Mouse (Mus musculus) ES-E14 (cell line): Measurements from ENCODE around the gene Cnp. TPM values are rescaled to one million over a fixed set of nuclear protein-coding genes. Genes with fewer than 3 reads are reported as not detected.
A peak's percentile ranks its signal among the peaks of the same experiment; 100 is the strongest.
"Not testable (repeated sequence)": the region's sequence is repeated elsewhere in the genome, so short reads cannot be mapped to it uniquely, and the experiment has no call there.

Experiments used
- DNase-seq: peaks from one replicate; pipeline ENCODE4 v3.0.0-alpha.2; 2013; ENCODE audit warnings: low read depth, low spot score
- H3K27ac ChIP-seq: 2 replicates; pipeline ENCODE4 v1.5.1; 2012; ENCODE audit warnings: low read depth, mild to moderate bottlenecking, low read length, moderate library complexity, mixed read lengths; ENCODE audit not compliant: poor library complexity, insufficient read depth, severe bottlenecking
- H3K36me3 ChIP-seq: 2 replicates; pipeline ENCODE4 v1.6.1; 2012; ENCODE audit warnings: mild to moderate bottlenecking, low read length, moderate library complexity, mixed read lengths; ENCODE audit not compliant: control insufficient read depth, poor library complexity, insufficient read depth, severe bottlenecking
- H3K4me1 ChIP-seq, 2 experiments: fragments of 150-350 bp in 1 of 2; sonication (generic) in 1 of 2; 2 replicates each; pipeline ENCODE4 v1.6.1; 2012; ENCODE audit warnings: low read length in 2 of 2, mild to moderate bottlenecking in 1 of 2, mixed read lengths in 1 of 2; ENCODE audit not compliant: control insufficient read depth in 2 of 2, insufficient read depth in 2 of 2, poor library complexity in 1 of 2
- H3K4me3 ChIP-seq, 2 experiments: fragments of 150-350 bp in 1 of 2; sonication (generic) in 1 of 2; 2 replicates each; pipeline ENCODE4 v1.5.1; 2012; ENCODE audit warnings: low read length in 2 of 2, low read depth in 1 of 2, mild to moderate bottlenecking in 1 of 2, mixed read lengths in 1 of 2; ENCODE audit not compliant: insufficient read depth in 1 of 2, poor library complexity in 1 of 2, severe bottlenecking in 1 of 2
- H3K9ac ChIP-seq: 2 replicates; pipeline ENCODE4 v1.6.1; 2012; ENCODE audit warnings: low read depth, mild to moderate bottlenecking, low read length, mixed read lengths; ENCODE audit not compliant: poor library complexity, insufficient read depth, severe bottlenecking
- H3K9me3 ChIP-seq: fragments of 150-350 bp; sonication (generic); 2 replicates; pipeline ENCODE4 v1.6.1; 2012; ENCODE audit warnings: low read depth, mild to moderate bottlenecking, low read length; ENCODE audit not compliant: control insufficient read depth, insufficient read depth
- CHD2 ChIP-seq: IDR thresholded peaks from 2 replicates; pipeline ENCODE4 v1.6.1; 2014; ENCODE audit warnings: mild to moderate bottlenecking, low read depth, low read length, inconsistent platforms
- HCFC1 ChIP-seq: IDR thresholded peaks from 2 replicates; pipeline ENCODE4 v1.6.1; 2012; ENCODE audit warnings: low read length, inconsistent platforms, borderline replicate concordance; ENCODE audit not compliant: insufficient read depth
- MAFK ChIP-seq: IDR thresholded peaks from 2 replicates; pipeline ENCODE4 v1.6.1; 2014; ENCODE audit warnings: mild to moderate bottlenecking, low read depth, low read length, inconsistent platforms; ENCODE audit not compliant: insufficient read depth
- ZC3H11A ChIP-seq: IDR thresholded peaks from 2 replicates; pipeline ENCODE4 v1.6.1; 2012; ENCODE audit warnings: low read depth, mild to moderate bottlenecking, inconsistent platforms, low read length, borderline replicate concordance
- ZNF384 ChIP-seq: IDR thresholded peaks from 2 replicates; pipeline ENCODE4 v1.6.1; 2012; ENCODE audit warnings: low read depth, low read length, inconsistent platforms
- in situ Hi-C, 2 experiments: fragments of 600-800 bp; cut with MboI; formaldehyde crosslinking; loops; one replicate each; pipeline ENCODE4 v1.15.1; 2025; ENCODE audit warnings: low sequenced_read_pairs in 2 of 2, inconsistent platforms in 1 of 2; ENCODE audit not compliant: unreplicated experiment in 2 of 2
- total RNA-seq: library from RNA; depleted of rRNA; stranded (reverse); fragments of 300-350 nt; gene quantifications from 2 replicates; pipeline ENCODE4 v1.2.3, GENCODE M21; 2012

The Cnp gene
- total RNA-seq, 1 experiment: 11.9 TPM

DNA sequence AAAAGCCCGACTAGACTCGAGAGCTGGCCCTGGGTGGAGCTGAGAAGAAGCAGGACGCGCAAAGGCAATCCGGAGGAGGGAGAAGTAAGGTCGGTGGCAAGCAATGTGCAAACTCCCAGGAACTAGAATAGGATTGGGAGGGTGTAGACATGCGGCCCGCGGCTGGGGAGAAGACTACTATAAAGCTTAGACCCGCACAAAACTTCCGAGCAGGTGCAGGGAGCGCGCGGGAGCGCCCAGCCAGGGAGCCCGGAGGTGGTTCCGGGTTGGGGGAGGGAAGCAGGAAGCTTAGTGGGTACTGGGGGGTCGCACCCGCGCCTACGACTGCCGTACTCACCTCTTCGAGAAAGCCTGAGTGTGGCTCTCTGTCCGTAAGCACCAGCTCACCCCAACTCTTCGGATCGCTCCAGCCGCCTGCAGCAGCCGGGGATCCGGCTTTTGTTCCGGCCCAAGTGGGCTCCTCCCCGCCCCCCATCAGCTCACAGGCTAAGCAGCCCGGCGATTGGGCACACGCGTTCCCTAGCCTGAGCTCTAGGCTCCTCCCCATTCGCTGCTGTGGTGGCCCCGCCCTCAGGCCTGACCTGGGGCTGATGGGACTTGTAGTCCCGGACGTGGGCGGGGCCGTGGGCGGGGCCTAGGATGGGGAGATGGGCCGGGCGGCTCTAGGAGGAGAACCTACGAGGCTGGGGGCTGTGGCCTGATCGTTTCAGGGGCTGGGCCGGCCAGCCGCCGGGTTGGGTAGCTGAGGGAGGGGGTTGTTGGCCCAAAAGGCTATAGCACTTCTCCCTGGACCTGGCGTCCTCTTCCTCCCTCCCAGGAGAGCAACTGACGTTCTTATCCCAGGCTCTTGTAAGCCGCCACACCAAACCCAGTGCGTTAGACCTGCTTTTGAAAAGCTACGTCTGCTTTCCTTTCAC lies 47.0 kb upstream of the Cnp start, which contains the start of gene Acly:
Acly (minus strand) TSS at position 543 of the 917 bp plus-strand sequence.
- peak within 1 kb of the TSS; percentile 65 for H3K27ac ChIP-seq
- no peaks in the 10 kb centered on the region for H3K9me3 ChIP-seq
- H3K9ac ChIP-seq: peak within 1 kb of the TSS; percentile 95
- peak within 1 kb of the TSS; percentile 88 to 96 for H3K4me3 ChIP-seq
- no peak for TF ChIP-seq ZC3H11A
- TF ChIP-seq MAFK: no peak
- peak; percentile 90 for TF ChIP-seq HCFC1
- DNase-seq: peak; percentile 100
- in situ Hi-C loops: no loop called here
- H3K36me3 ChIP-seq: peaks cover 18% of the 10 kb centered on the region
- H3K4me1 ChIP-seq: peaks cover 3 to 15% of the 10 kb centered on the region in 2 experiments; a peak in 2 of 4 replicates

DNA sequence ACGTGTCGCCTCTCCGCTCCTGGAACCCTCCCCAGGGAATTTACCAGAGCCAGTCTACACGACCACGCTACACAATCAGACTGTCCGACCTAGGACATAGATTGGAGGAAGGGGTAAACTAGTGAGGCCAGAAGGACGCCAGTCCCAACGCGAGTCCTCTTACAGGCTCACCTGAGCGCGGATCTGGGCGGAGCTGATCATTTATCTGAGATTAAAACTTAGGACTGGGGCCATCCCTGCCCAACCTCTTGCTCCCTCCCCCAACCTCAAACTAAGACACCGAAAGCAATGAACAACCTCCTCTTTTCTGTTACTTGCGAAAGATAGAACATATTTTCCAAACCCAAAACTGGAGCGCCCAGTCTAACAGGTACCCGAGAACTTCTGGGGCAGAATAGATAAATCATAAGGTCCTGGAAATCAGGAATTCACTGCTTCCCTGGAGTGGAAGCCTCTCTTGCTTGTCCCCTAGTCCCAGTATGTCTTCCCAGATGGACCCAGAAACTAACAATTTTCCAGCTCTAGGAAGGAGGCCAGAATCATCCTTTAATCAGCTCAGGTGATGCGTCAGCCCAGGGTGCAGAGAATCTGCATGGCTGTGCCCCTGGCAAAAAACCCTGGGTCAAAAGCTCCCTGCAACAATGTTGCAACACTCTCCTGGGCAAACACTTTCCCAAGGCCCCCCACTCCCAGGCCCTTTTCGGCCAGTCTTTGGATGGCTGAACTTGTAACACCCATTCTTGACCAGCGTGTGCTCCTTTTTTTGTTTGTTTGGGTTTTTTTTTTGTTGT lies 46.1 kb upstream of the Cnp start:
- Histone ChIP-seq H3K4me1 (peaks cover 3 to 15% of the 10 kb centered on the region in 2 experiments; a peak in 2 of 4 replicates), H3K27ac (peak overlapping the region; percentile 65), H3K4me3 (peak overlapping the region; percentile 50 to 60), H3K9me3 (no peaks in the 10 kb centered on the region), H3K36me3 (peaks cover 10% of the 10 kb centered on the region), H3K9ac (peak overlapping the region; percentile 53)
- no peak for DNase-seq
- TF ChIP-seq CHD2 (no peak), MAFK (no peak), ZNF384 (no peak), HCFC1 (no peak), ZC3H11A (no peak)
- in situ Hi-C loops: no loop called here

DNA sequence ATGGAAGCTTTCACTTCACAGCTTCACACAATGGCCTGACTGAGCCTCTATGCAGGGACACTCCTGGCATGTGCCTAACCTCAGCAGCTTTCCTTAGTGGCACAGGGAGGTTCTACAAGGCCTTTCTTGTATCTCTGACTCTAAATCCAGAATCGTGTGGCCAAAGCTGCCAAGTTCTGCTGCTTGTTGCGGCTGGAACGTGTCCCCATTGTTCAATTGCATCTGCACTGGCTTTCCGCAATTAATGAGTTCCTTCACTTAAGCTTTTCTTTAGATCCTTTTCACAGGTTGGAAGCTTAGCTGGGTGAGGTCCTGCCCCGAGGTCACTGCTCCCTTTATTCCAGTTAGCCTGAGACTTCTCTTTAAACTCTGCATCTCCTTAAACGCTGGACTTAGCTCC lies 40.8 kb upstream of the Cnp start:
- in situ Hi-C loops: no loop called here
- peak overlapping the region; percentile 20; the same call in 1 of the 2 replicates for H3K9ac ChIP-seq
- peak overlapping the region; percentile 70; the same call in 1 of the 2 replicates for H3K27ac ChIP-seq
- TF ChIP-seq CHD2 (no peak), ZC3H11A (no peak)
- H3K4me1 ChIP-seq: peaks cover 0 to 9% of the 10 kb centered on the region in 2 experiments; a peak in 2 of 4 replicates
- H3K36me3 ChIP-seq: no peaks in the 10 kb centered on the region
- H3K9me3 ChIP-seq: no peaks in the 10 kb centered on the region
- 0 out of 4 replicates have a peak overlapping the region, but pooled peaks of 1 of the 2 experiments have one; percentile 11 for H3K4me3 ChIP-seq
- DNase-seq: no peak

DNA sequence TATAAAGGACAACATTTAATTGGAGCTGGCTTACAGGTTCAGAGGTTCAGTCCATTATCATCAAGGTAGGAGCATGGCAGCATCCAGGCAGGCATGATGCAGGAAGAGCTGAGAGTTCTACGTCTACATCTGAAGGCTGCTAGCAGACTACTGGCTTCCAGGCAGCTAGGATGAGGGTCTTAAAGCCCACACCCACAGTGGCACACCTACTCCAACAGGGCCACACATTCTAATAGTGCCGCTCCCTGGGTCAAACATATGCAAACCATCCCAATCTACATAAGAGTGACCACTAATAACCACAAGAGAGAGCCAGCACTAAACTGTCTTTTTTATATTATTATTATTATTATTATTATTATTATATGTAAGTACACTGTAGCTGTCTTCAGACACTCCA lies 40.3 kb upstream of the Cnp start:
- peak overlapping the region; percentile 70; the same call in 1 of the 2 replicates for H3K27ac ChIP-seq
- H3K4me1 ChIP-seq, DNase-seq, H3K4me3 ChIP-seq, H3K9me3 ChIP-seq, H3K36me3 ChIP-seq, H3K9ac ChIP-seq, in situ Hi-C loops: not testable (repeated sequence)

DNA sequence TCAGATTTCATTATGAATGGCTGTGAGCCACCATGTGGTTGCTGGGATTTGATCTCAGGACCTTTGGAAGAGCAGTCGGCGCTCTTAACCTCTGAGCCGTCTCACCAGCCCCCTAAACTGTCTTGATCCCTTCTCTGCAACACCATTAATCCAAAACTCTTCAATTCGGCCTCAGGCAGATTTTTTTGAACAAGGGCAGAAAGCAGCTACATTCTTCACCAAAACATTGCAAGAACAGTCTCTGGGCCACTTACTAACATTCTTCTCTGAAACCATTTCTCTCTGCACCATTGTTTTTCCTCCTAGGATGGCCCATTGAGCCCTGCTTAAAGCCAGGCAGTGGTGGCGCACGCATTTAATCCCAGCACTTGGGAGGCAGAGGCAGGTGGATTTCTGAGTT lies 39.9 kb upstream of the Cnp start:
- in situ Hi-C loops, H3K4me1 ChIP-seq, H3K9ac ChIP-seq, DNase-seq, H3K9me3 ChIP-seq, H3K4me3 ChIP-seq, H3K36me3 ChIP-seq, H3K27ac ChIP-seq: not testable (repeated sequence)
